Mouse (Mus musculus) embryonic fibroblast, embryonic 13.5 days (primary cell): Measurements from ENCODE around the gene Bcl2a1d.
"Not testable (repeated sequence)": the region's sequence is repeated elsewhere in the genome, so short reads cannot be mapped to it uniquely, and the experiment has no call there.

Source experiments
- CTCF ChIP-seq: IDR thresholded peaks from 2 replicates; pipeline ENCODE4 v1.5.1; 2011; ENCODE audit warnings: mild to moderate bottlenecking, control low read depth, low read length, moderate library complexity, borderline replicate concordance; ENCODE audit not compliant: insufficient read depth
- POLR2A ChIP-seq: IDR thresholded peaks from 2 replicates; pipeline ENCODE4 v1.6.1; 2011; ENCODE audit warnings: low read depth, mild to moderate bottlenecking, control low read depth, low read length, moderate library complexity

DNA sequence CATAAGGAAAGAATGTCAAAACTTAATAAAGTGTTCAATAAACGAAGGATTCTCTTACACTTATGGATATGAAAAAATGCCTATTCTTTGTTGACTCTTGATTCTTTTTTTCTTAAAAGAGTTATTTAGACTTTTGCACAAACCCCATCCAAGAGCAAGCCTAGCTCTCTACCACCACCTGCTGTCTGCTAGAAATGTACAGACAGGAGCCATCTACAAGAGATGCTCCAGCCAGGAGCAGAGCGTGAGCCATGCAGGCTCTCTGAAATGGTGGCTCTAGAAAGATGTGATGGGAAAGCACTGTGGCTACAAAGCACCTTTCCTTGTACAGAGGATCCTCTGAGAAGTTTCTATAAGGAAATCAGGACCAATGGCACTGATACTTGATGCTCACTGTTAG is 33.0 kb downstream of the Bcl2a1d start:
- not testable (repeated sequence) for TF ChIP-seq CTCF, POLR2A
